Mouse (Mus musculus) bone marrow macrophage, adult 2 months (primary cell): Measurements from ENCODE around the gene Myo5a.

ENCODE experiments used
- CTCF ChIP-seq: IDR thresholded peaks from 2 replicates; pipeline ENCODE4 v1.5.1; 2012; ENCODE audit warnings: low read depth, mild to moderate bottlenecking, low read length, moderate library complexity
- POLR2A ChIP-seq: IDR thresholded peaks from 2 replicates; pipeline ENCODE4 v1.6.1; 2012; ENCODE audit warnings: mild to moderate bottlenecking, low read depth, low read length, borderline replicate concordance

DNA sequence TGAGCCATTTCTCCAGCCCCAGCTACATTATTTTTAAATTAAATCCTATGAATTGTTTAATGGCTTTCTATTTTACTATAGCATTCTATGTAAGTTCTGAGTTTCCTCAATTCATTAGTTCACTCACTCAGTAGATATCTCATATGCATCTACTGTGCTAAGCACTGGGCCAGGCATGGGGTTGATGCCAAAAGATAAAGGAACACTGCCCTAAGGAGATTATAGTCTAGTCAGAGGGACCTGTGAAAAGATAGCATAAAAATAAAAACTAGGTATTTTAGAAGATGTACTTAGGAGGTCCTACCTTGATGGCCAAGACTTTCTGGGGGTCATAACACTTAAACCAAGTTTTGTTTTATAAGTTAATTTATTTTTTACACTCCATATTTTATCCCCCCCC is 31.3 kb downstream of the Myo5a start:
- TF ChIP-seq CTCF (no peak), POLR2A (no peak)
